ENCODE assay signal across 34 mouse cellular contexts in the genomic region with DNA sequence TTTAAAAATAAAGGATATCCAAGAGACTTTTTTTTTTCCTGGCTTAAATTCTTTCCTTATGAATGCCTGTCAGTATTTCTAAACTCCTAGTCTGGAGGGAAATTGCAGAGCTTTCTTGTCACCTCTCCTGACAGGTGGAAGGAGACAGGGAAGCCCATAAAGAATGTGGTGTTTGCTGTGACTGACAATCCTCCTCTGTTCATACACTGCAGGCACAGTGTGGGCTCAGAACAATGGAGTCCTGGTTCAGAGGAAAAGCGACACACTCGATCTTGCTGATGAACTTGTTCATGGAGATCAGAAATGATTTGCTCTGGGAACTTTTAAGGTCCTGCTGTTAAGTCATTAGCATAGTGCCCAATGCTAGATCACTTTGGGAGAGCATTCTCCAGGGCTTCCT.
DNase-seq lines count a peak whose midpoint lies in the region; ATAC-seq and TF ChIP-seq lines count a peak whose summit lies in the region.
"Had no signal": no experiment of that assay in that cellular context is flagged by ENCODE, and none has a peak within 500 bp of the region (broad histone marks: within the 10 kb centered on the region; RNA-seq: fewer than 3 reads in every experiment).

No protein-coding gene starts in this region.

- H3K4me1 ChIP-seq in hindbrain, embryonic 11.5 days (replicated peaks; ENCODE audit: control insufficient read depth, insufficient read depth, low read length), result no peaks in the 10 kb centered on the region
- H3K4me1 ChIP-seq in hindbrain, postnatal 0 days (ENCODE audit: insufficient read depth, low read length), result no peaks in the 10 kb centered on the region
- H3K4me1 ChIP-seq: embryonic facial prominence, embryonic 10.5 days; embryonic facial prominence, embryonic 15.5 days; intestine, embryonic 15.5 days; limb, embryonic 15.5 days; liver, embryonic 13.5 days; megakaryocyte, embryonic 14.5 days; neural tube, embryonic 15.5 days had no signal

- H3K27me3 ChIP-seq in hindbrain, embryonic 11.5 days (ENCODE audit: control insufficient read depth, insufficient read depth, low read length), result no peaks in the 10 kb centered on the region
- H3K27me3 ChIP-seq in hindbrain, postnatal 0 days (ENCODE audit: insufficient read depth, low read length), result no peaks in the 10 kb centered on the region
- H3K27me3 ChIP-seq: embryonic facial prominence, embryonic 15.5 days; heart, embryonic 12.5 days; intestine, embryonic 15.5 days; limb, embryonic 15.5 days; liver, embryonic 13.5 days; megakaryocyte, embryonic 14.5 days; neural tube, embryonic 15.5 days had no signal

- H3K9ac ChIP-seq in hindbrain, embryonic 11.5 days (ENCODE audit: low read depth, low read length), result no peak overlapping the region
- no peak overlapping the region for H3K9ac ChIP-seq in hindbrain, postnatal 0 days (replicated peaks; ENCODE audit: low read length)
- H3K9ac ChIP-seq: embryonic facial prominence, embryonic 15.5 days; heart, embryonic 12.5 days; intestine, embryonic 15.5 days; limb, embryonic 15.5 days; liver, embryonic 13.5 days; neural tube, embryonic 15.5 days had no signal

- ATAC-seq in hindbrain, embryonic 11.5 days (ENCODE audit: low FRiP score), result no peak
- ATAC-seq in hindbrain, postnatal 0 days, result no peak
- no peak for ATAC-seq in frontal cortex, adult (ENCODE audit: low TSS enrichment)
- ATAC-seq: hindbrain, embryonic 16.5 days; intestine, embryonic 15.5 days; lung, postnatal 0 days had no signal

- 40% methylated on average over 2 of the region's 2 CpGs for WGBS in hindbrain, embryonic 11.5 days
- WGBS in hindbrain, postnatal 0 days, result 20% methylated on average over 2 of the region's 2 CpGs

- H3K4me2 ChIP-seq in hindbrain, embryonic 11.5 days (replicated peaks; ENCODE audit: low read depth, low read length), result no peak overlapping the region
- no peak overlapping the region for H3K4me2 ChIP-seq in hindbrain, postnatal 0 days (ENCODE audit: low read depth, low read length)
- H3K4me2 ChIP-seq: embryonic facial prominence, embryonic 15.5 days; heart, embryonic 12.5 days; intestine, embryonic 15.5 days; limb, embryonic 15.5 days; liver, embryonic 13.5 days; neural tube, embryonic 15.5 days had no signal

- H3K36me3 ChIP-seq in hindbrain, embryonic 11.5 days (ENCODE audit: control insufficient read depth, insufficient read depth, low read length), result no peaks in the 10 kb centered on the region
- H3K36me3 ChIP-seq in hindbrain, postnatal 0 days (ENCODE audit: insufficient read depth, low read length), result no peaks in the 10 kb centered on the region
- H3K36me3 ChIP-seq: embryonic facial prominence, embryonic 10.5 days; embryonic facial prominence, embryonic 15.5 days; heart, embryonic 12.5 days; intestine, embryonic 15.5 days; limb, embryonic 10.5 days; limb, embryonic 15.5 days; liver, embryonic 13.5 days; neural tube, embryonic 15.5 days had no signal

- H3K4me3 ChIP-seq in hindbrain, embryonic 11.5 days (ENCODE audit: low read depth, low read length), result no peak overlapping the region
- H3K4me3 ChIP-seq in hindbrain, postnatal 0 days (ENCODE audit: low read length), result no peak overlapping the region
- H3K4me3 ChIP-seq: embryonic facial prominence, embryonic 10.5 days; embryonic facial prominence, embryonic 15.5 days; gastrocnemius, adult 2 months; heart, adult 2 months; heart, embryonic 12.5 days; intestine, embryonic 15.5 days; layer of hippocampus, adult 2 months; limb, embryonic 10.5 days; limb, embryonic 15.5 days; liver, embryonic 13.5 days; megakaryocyte, embryonic 14.5 days; neural tube, embryonic 15.5 days had no signal

- TF ChIP-seq CTCF in hindbrain, postnatal 0 days (IDR thresholded peaks at IDR 0.05; ENCODE audit: low read depth), result no peak

- H3K27ac ChIP-seq in hindbrain, embryonic 11.5 days (ENCODE audit: low read depth, low read length), result no peak overlapping the region
- H3K27ac ChIP-seq in hindbrain, postnatal 0 days, result no peak overlapping the region
- H3K27ac ChIP-seq: embryonic facial prominence, embryonic 10.5 days; embryonic facial prominence, embryonic 15.5 days; gastrocnemius, adult 2 months; heart, adult 2 months; intestine, embryonic 15.5 days; layer of hippocampus, adult 2 months; limb, embryonic 10.5 days; limb, embryonic 15.5 days; liver, embryonic 13.5 days; neural tube, embryonic 15.5 days had no signal

- H3K9me3 ChIP-seq in hindbrain, embryonic 11.5 days (ENCODE audit: control insufficient read depth, low read length), result no peaks in the 10 kb centered on the region
- H3K9me3 ChIP-seq in hindbrain, postnatal 0 days (ENCODE audit: low read length), result no peaks in the 10 kb centered on the region
- H3K9me3 ChIP-seq: embryonic facial prominence, embryonic 10.5 days; embryonic facial prominence, embryonic 15.5 days; heart, embryonic 12.5 days; intestine, embryonic 15.5 days; limb, embryonic 10.5 days; limb, embryonic 15.5 days; liver, embryonic 13.5 days; megakaryocyte, embryonic 14.5 days; neural tube, embryonic 15.5 days had no signal

- peak; percentile 2 for DNase-seq in embryo, embryonic 11 days
- no peak for DNase-seq in embryo, embryonic 10 days (ENCODE audit: low spot score)
- peak; percentile 1 for DNase-seq in hindbrain, embryonic 11.5 days (ENCODE audit: low spot score)
- no peak for DNase-seq in hindbrain, postnatal 0 days (ENCODE audit: low spot score)
- DNase-seq in Muller cell, postnatal 12 days (ENCODE audit: inconsistent ontology term), result peak; percentile 5
- peak; percentile 13 for DNase-seq in gonadal fat pad, adult 2 months (ENCODE audit: low read depth)
- DNase-seq in right cerebral cortex, postnatal 25 days, result no peak
- DNase-seq: cerebellum, adult 18-20 months; cerebellum, postnatal 10 days; gastrocnemius, adult 2 months; gastrocnemius, postnatal 36 days; heart, adult 2 months; heart, postnatal 4 days; kidney, adult 2 months; kidney, postnatal 36 days; liver, embryonic 13.5 days; lung, adult 18-20 months; lung, postnatal 4 days; right cerebral cortex, adult 18-20 months; right cerebral cortex, postnatal 4 days; thymus, adult 2 months; thymus, postnatal 36 days had no signal

Comparison
In these comparisons a context has a peak if more than half of its experiments do, and no peak if none do; other contexts are left out.
1. DNase-seq: peak in embryo, embryonic 11 days (single experiment), hindbrain, embryonic 11.5 days (single experiment), Muller cell, postnatal 12 days (single experiment) and gonadal fat pad, adult 2 months (single experiment); none in embryo, embryonic 10 days (single experiment), hindbrain, postnatal 0 days (single experiment) and right cerebral cortex, postnatal 25 days (single experiment).